Mouse (Mus musculus): ENCODE data around the gene Dgki.

DNA sequence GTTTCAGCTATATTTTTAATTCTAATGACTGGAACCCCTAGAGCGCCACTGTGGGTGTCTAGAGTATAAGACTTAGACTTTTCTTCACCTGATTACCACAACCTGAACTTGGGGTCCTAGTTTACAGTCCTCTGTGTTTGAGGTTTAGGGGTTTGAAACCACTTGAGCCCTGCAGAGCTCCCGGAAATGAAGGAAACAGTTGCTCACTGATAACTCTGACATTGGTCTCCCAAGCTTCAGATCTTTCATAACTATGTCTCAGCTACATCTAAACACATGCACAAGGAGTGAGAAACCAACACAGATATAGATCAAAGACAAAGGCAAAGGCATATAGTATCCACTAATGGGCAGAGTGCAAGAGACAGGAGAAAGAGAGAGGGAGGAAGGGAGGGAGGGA is 271.7 kb downstream of the Dgki start:
- no peak for TF ChIP-seq CTCF (IDR thresholded peaks at IDR 0.05; ENCODE audit: low read depth, low read length)
- no peak for TF ChIP-seq POLR2A (IDR thresholded peaks at IDR 0.05; ENCODE audit: insufficient read depth, low read length)
